Mouse (Mus musculus): ENCODE data around the gene Acad12.
"Not testable (repeated sequence)": the region's sequence is repeated elsewhere in the genome, so short reads cannot be mapped to it uniquely, and the experiment has no call there.

The Acad12 gene

GRCm38 (mm10) chr5:121612036-121612435, 6.7 kb downstream of the Acad12 start:
- DNase-seq (ENCODE audit: low spot score): no peak

- DNase-seq (ENCODE audit: low spot score): not testable (repeated sequence)
Measured at GRCm38 (mm10) chr5:121609556-121610135, 9.1 kb downstream of the Acad12 start.

- DNase-seq (ENCODE audit: low spot score): peak; percentile 81
Measured at GRCm38 (mm10) chr5:121606151-121606550, 12.6 kb downstream of the Acad12 start.

GRCm38 (mm10) chr5:121603815-121604214, 14.9 kb downstream of the Acad12 start:
- not testable (repeated sequence) for DNase-seq (ENCODE audit: low spot score)

GRCm38 (mm10) chr5:121601547-121602299, 17.0 kb downstream of the Acad12 start:
- DNase-seq (ENCODE audit: low spot score): peak; percentile 81

- no peak for DNase-seq (ENCODE audit: low spot score)
Measured at GRCm38 (mm10) chr5:121598871-121599610, 19.7 kb downstream of the Acad12 start.

- no peak for DNase-seq (ENCODE audit: low spot score)
Measured at GRCm38 (mm10) chr5:121597991-121598537, 20.7 kb downstream of the Acad12 start.

GRCm38 (mm10) chr5:121597332-121597731, 21.4 kb downstream of the Acad12 start:
- no peak for DNase-seq (ENCODE audit: low spot score)

GRCm38 (mm10) chr5:121596226-121596625, 22.5 kb downstream of the Acad12 start:
- DNase-seq (ENCODE audit: low spot score): no peak

- DNase-seq (ENCODE audit: low spot score): no peak
Measured at GRCm38 (mm10) chr5:121595758-121596157, 23.0 kb downstream of the Acad12 start.

GRCm38 (mm10) chr5:121594714-121595313, 23.9 kb downstream of the Acad12 start:
- no peak for DNase-seq (ENCODE audit: low spot score)

GRCm38 (mm10) chr5:121593451-121594401, 25.0 kb downstream of the Acad12 start, which contains the start of gene Aldh2:
Gene Aldh2 (minus strand): TSS chr5:121593824.
- DNase-seq (ENCODE audit: low spot score): peak; percentile 76

- no peak for DNase-seq (ENCODE audit: low spot score)
Measured at GRCm38 (mm10) chr5:121592816-121593407, 25.8 kb downstream of the Acad12 start.

- no peak for DNase-seq (ENCODE audit: low spot score)
Measured at GRCm38 (mm10) chr5:121592064-121592815, 26.5 kb downstream of the Acad12 start.

GRCm38 (mm10) chr5:121591417-121592063, 27.2 kb downstream of the Acad12 start:
- no peak for DNase-seq (ENCODE audit: low spot score)

GRCm38 (mm10) chr5:121589928-121590327, 28.8 kb downstream of the Acad12 start:
- DNase-seq (ENCODE audit: low spot score): no peak

- DNase-seq (ENCODE audit: low spot score): no peak
Measured at GRCm38 (mm10) chr5:121586400-121587039, 32.2 kb downstream of the Acad12 start.

- no peak for DNase-seq (ENCODE audit: low spot score)
Measured at GRCm38 (mm10) chr5:121585699-121586098, 33.0 kb downstream of the Acad12 start.

- no peak for DNase-seq (ENCODE audit: low spot score)
Measured at GRCm38 (mm10) chr5:121585005-121585404, 33.7 kb downstream of the Acad12 start.
